Mouse (Mus musculus): Measurements from ENCODE around the gene Ccdc3. TPM values are rescaled to one million over a fixed set of nuclear protein-coding genes. Genes with fewer than 3 reads are reported as not detected.

Gene Ccdc3
- polyA plus RNA-seq, 1 experiment = 0.96 TPM

- Histone ChIP-seq H3K36me3 (ENCODE audit: control insufficient read depth, insufficient read depth, low read length) (no peaks in the 10 kb centered on the region), H3K4me1 (ENCODE audit: control insufficient read depth, insufficient read depth, insufficient read length) (no peaks in the 10 kb centered on the region), H3K4me3 (ENCODE audit: extremely low read depth, insufficient read depth, insufficient read length) (no peak overlapping the region), H3K27ac (ENCODE audit: insufficient read depth, low read length) (no peak overlapping the region), H3K27me3 (ENCODE audit: control insufficient read depth, insufficient read depth, low read length) (no peaks in the 10 kb centered on the region)
- 54% methylated on average over 3 of the region's 3 CpGs for WGBS
- TF ChIP-seq CTCF (IDR thresholded peaks at IDR 0.05; ENCODE audit: extremely low read depth, insufficient read depth, insufficient read length, insufficient replicate concordance) (no peak), POLR2A (IDR thresholded peaks at IDR 0.05; ENCODE audit: low read depth, low read length) (no peak)
- DNase-seq (ENCODE audit: low read depth in 1 of 2, low spot score in 2 of 2) = no peak
These were observed 8.5 kb upstream of the Ccdc3 start for GRCm38 (mm10) chr2:5129099-5129498.

- H3K4me1 ChIP-seq (ENCODE audit: control insufficient read depth, insufficient read depth, insufficient read length) = no peaks in the 10 kb centered on the region
These were observed 5.5 kb upstream of the Ccdc3 start for GRCm38 (mm10) chr2:5132046-5132445.

GRCm38 (mm10) chr2:5134959-5135743 lies 2.4 kb upstream of the Ccdc3 start:
- no peak overlapping the region for H3K27ac ChIP-seq (ENCODE audit: insufficient read depth, low read length)
- no peaks in the 10 kb centered on the region for H3K36me3 ChIP-seq (ENCODE audit: control insufficient read depth, insufficient read depth, low read length)
- no peak overlapping the region for H3K4me3 ChIP-seq (ENCODE audit: extremely low read depth, insufficient read depth, insufficient read length)
- H3K27me3 ChIP-seq (ENCODE audit: control insufficient read depth, insufficient read depth, low read length) = peaks cover 7% of the 10 kb centered on the region
- TF ChIP-seq POLR2A (IDR thresholded peaks at IDR 0.05; ENCODE audit: low read depth, low read length) (no peak), CTCF (IDR thresholded peaks at IDR 0.05; ENCODE audit: extremely low read depth, insufficient read depth, insufficient read length, insufficient replicate concordance) (no peak)
- H3K4me1 ChIP-seq (ENCODE audit: control insufficient read depth, insufficient read depth, insufficient read length) = peaks cover 3% of the 10 kb centered on the region; the same call in 1 of the 2 replicates
- DNase-seq (ENCODE audit: low read depth in 1 of 2, low spot score in 2 of 2) = no peak
- 82% methylated on average over 5 of the region's 5 CpGs for WGBS

More at GRCm38 (mm10) chr2:5132046-5132445, 5.5 kb upstream of the Ccdc3 start:
- WGBS = 89% methylated on average over 4 of the region's 4 CpGs
- no peak overlapping the region for H3K27ac ChIP-seq (ENCODE audit: insufficient read depth, low read length)
- TF ChIP-seq CTCF (IDR thresholded peaks at IDR 0.05; ENCODE audit: extremely low read depth, insufficient read depth, insufficient read length, insufficient replicate concordance) = no peak
- TF ChIP-seq POLR2A (IDR thresholded peaks at IDR 0.05; ENCODE audit: low read depth, low read length) = no peak
- no peak overlapping the region for H3K4me3 ChIP-seq (ENCODE audit: extremely low read depth, insufficient read depth, insufficient read length)
- DNase-seq (ENCODE audit: low read depth in 1 of 2, low spot score in 2 of 2) = no peak
- H3K27me3 ChIP-seq (ENCODE audit: control insufficient read depth, insufficient read depth, low read length) = peaks cover 1% of the 10 kb centered on the region; the same call in 1 of the 2 replicates
- no peaks in the 10 kb centered on the region for H3K36me3 ChIP-seq (ENCODE audit: control insufficient read depth, insufficient read depth, low read length)

GRCm38 (mm10) chr2:5139961-5140360 lies 2.4 kb downstream of the Ccdc3 start:
- peaks cover 7% of the 10 kb centered on the region for H3K27me3 ChIP-seq (ENCODE audit: control insufficient read depth, insufficient read depth, low read length)
- WGBS = 51% methylated on average over 4 of the region's 4 CpGs
- no peaks in the 10 kb centered on the region for H3K36me3 ChIP-seq (ENCODE audit: control insufficient read depth, insufficient read depth, low read length)
- H3K4me3 ChIP-seq (ENCODE audit: extremely low read depth, insufficient read depth, insufficient read length) = no peak overlapping the region
- DNase-seq (ENCODE audit: low read depth in 1 of 2, low spot score in 2 of 2) = no peak
- TF ChIP-seq CTCF (IDR thresholded peaks at IDR 0.05; ENCODE audit: extremely low read depth, insufficient read depth, insufficient read length, insufficient replicate concordance) = no peak
- TF ChIP-seq POLR2A (IDR thresholded peaks at IDR 0.05; ENCODE audit: low read depth, low read length) = no peak
- peaks cover 3% of the 10 kb centered on the region; the same call in 1 of the 2 replicates for H3K4me1 ChIP-seq (ENCODE audit: control insufficient read depth, insufficient read depth, insufficient read length)
- H3K27ac ChIP-seq (ENCODE audit: insufficient read depth, low read length) = no peak overlapping the region

GRCm38 (mm10) chr2:5144446-5144845 lies 6.9 kb downstream of the Ccdc3 start:
- Histone ChIP-seq H3K36me3 (ENCODE audit: control insufficient read depth, insufficient read depth, low read length) (no peaks in the 10 kb centered on the region), H3K27me3 (ENCODE audit: control insufficient read depth, insufficient read depth, low read length) (no peaks in the 10 kb centered on the region), H3K27ac (ENCODE audit: insufficient read depth, low read length) (no peak overlapping the region), H3K4me1 (ENCODE audit: control insufficient read depth, insufficient read depth, insufficient read length) (no peaks in the 10 kb centered on the region), H3K4me3 (ENCODE audit: extremely low read depth, insufficient read depth, insufficient read length) (no peak overlapping the region)
- 81% methylated on average over 6 of the region's 6 CpGs for WGBS
- TF ChIP-seq CTCF (IDR thresholded peaks at IDR 0.05; ENCODE audit: extremely low read depth, insufficient read depth, insufficient read length, insufficient replicate concordance) (no peak), POLR2A (IDR thresholded peaks at IDR 0.05; ENCODE audit: low read depth, low read length) (no peak)
- no peak for DNase-seq (ENCODE audit: low read depth in 1 of 2, low spot score in 2 of 2)

- Histone ChIP-seq H3K27ac (ENCODE audit: insufficient read depth, low read length) (no peak overlapping the region), H3K27me3 (ENCODE audit: control insufficient read depth, insufficient read depth, low read length) (no peaks in the 10 kb centered on the region), H3K4me1 (ENCODE audit: control insufficient read depth, insufficient read depth, insufficient read length) (no peaks in the 10 kb centered on the region), H3K4me3 (ENCODE audit: extremely low read depth, insufficient read depth, insufficient read length) (no peak overlapping the region), H3K36me3 (ENCODE audit: control insufficient read depth, insufficient read depth, low read length) (no peaks in the 10 kb centered on the region)
- no peak for DNase-seq (ENCODE audit: low read depth in 1 of 2, low spot score in 2 of 2)
- TF ChIP-seq POLR2A (IDR thresholded peaks at IDR 0.05; ENCODE audit: low read depth, low read length) = no peak
- TF ChIP-seq CTCF (IDR thresholded peaks at IDR 0.05; ENCODE audit: extremely low read depth, insufficient read depth, insufficient read length, insufficient replicate concordance) = no peak
- whole genome bisulfite sequencing = 72% methylated on average over 2 of the region's 2 CpGs
These were observed 10.3 kb downstream of the Ccdc3 start for GRCm38 (mm10) chr2:5147907-5148306.

GRCm38 (mm10) chr2:5154711-5155110 lies 17.1 kb downstream of the Ccdc3 start:
- no peaks in the 10 kb centered on the region for H3K4me1 ChIP-seq (ENCODE audit: control insufficient read depth, insufficient read depth, insufficient read length)
- WGBS = 86% methylated on average over 5 of the region's 5 CpGs

More at GRCm38 (mm10) chr2:5154711-5155110, 17.1 kb downstream of the Ccdc3 start:
- DNase-seq (ENCODE audit: low read depth in 1 of 2, low spot score in 2 of 2) = no peak
- TF ChIP-seq POLR2A (IDR thresholded peaks at IDR 0.05; ENCODE audit: low read depth, low read length) (no peak), CTCF (IDR thresholded peaks at IDR 0.05; ENCODE audit: extremely low read depth, insufficient read depth, insufficient read length, insufficient replicate concordance) (no peak)
- Histone ChIP-seq H3K36me3 (ENCODE audit: control insufficient read depth, insufficient read depth, low read length) (no peaks in the 10 kb centered on the region), H3K4me3 (ENCODE audit: extremely low read depth, insufficient read depth, insufficient read length) (no peak overlapping the region), H3K27ac (ENCODE audit: insufficient read depth, low read length) (no peak overlapping the region), H3K27me3 (ENCODE audit: control insufficient read depth, insufficient read depth, low read length) (no peaks in the 10 kb centered on the region)
